Mouse (Mus musculus) olfactory bulb, adult 2 months (tissue): ENCODE measurements around the gene Gm21974. TPM values are rescaled to one million over a fixed set of nuclear protein-coding genes. Genes with fewer than 3 reads are reported as not detected.
"Not testable (repeated sequence)": the region's sequence is repeated elsewhere in the genome, so short reads cannot be mapped to it uniquely, and the experiment has no call there.

ENCODE experiments used
- H3K27ac ChIP-seq: fragments of 200-500 bp; 2 replicates; pipeline ENCODE4 v1.5.1; 2012; ENCODE audit warnings: low read depth, low read length; ENCODE audit not compliant: insufficient read depth
- H3K4me1 ChIP-seq: fragments of 200-500 bp; 2 replicates; pipeline ENCODE4 v1.6.1; 2012; ENCODE audit warnings: low read length; ENCODE audit not compliant: control insufficient read depth, insufficient read depth
- H3K4me3 ChIP-seq: fragments of 200-500 bp; 2 replicates; pipeline ENCODE4 v1.5.1; 2012; ENCODE audit warnings: mild to moderate bottlenecking, low read depth, low read length, moderate library complexity; ENCODE audit not compliant: insufficient read depth
- CTCF ChIP-seq: fragments of 200-500 bp; IDR thresholded peaks from 2 replicates; pipeline ENCODE4 v1.5.1; 2012; ENCODE audit warnings: low read depth, mild to moderate bottlenecking, low read length, moderate library complexity; ENCODE audit not compliant: insufficient read depth
- POLR2A ChIP-seq: fragments of 200-500 bp; IDR thresholded peaks from 2 replicates; pipeline ENCODE4 v1.6.1; 2012; ENCODE audit warnings: mild to moderate bottlenecking, low read depth, low read length, moderate library complexity; ENCODE audit not compliant: insufficient read depth
- WGBS: fragments of 180-500 bp; shearing (Covaris S2); methylation state at CpG from one replicate; pipeline ENCODE4 v1.1.7; 2018; 5-methylcytosine and 5-hydroxymethylcytosine counted together
- polyA plus RNA-seq: library from polyadenylated mRNA; stranded (reverse); fragments of >200 nt; gene quantifications from 2 replicates; pipeline ENCODE4 v1.2.4, GENCODE M21; 2012; ENCODE audit warnings: low replicate concordance; ENCODE audit not compliant: missing spikeins, insufficient read depth, insufficient read length

Gene Gm21974
- polyA plus RNA-seq, result not detected in 2 replicates

- Histone ChIP-seq H3K4me1 (peaks cover 6% of the 10 kb centered on the region), H3K27ac (no peak within 1 kb of the TSS), H3K4me3 (peak within 1 kb of the TSS; percentile 86)
- WGBS, result under 1% methylated on average over 26 of the region's 26 CpGs
- peak; percentile 53; the same call in 1 of the 2 replicates for TF ChIP-seq POLR2A
- TF ChIP-seq CTCF, result no peak
Observed at GRCm38 (mm10) chr7:127895442-127895841, at the start of gene Gm21974, which contains the start of gene Vkorc1. Gene Gm21974, minus strand, starts transcription at chr7:127895454. Gene Vkorc1, minus strand, starts transcription at chr7:127895617.

- Histone ChIP-seq H3K4me3 (no peak overlapping the region), H3K4me1 (0 out of 2 replicates have a peak, but pooled peaks cover 3% of the 10 kb centered on the region), H3K27ac (no peak overlapping the region)
- 18% methylated on average over 23 of the region's 23 CpGs for WGBS
- TF ChIP-seq POLR2A (no peak), CTCF (no peak)
Observed at GRCm38 (mm10) chr7:127944614-127945013, 49.4 kb upstream of the Gm21974 start.

- not testable (repeated sequence) for H3K4me3 ChIP-seq, H3K27ac ChIP-seq
- 48% methylated on average over 2 of the region's 2 CpGs for WGBS
Observed at GRCm38 (mm10) chr7:127942097-127942496, 46.8 kb upstream of the Gm21974 start.

GRCm38 (mm10) chr7:127936216-127936884 lies 41.1 kb upstream of the Gm21974 start:
- peaks cover 20% of the 10 kb centered on the region for H3K4me1 ChIP-seq
- H3K27ac ChIP-seq, result no peak overlapping the region
- WGBS, result 62% methylated on average over 18 of the region's 18 CpGs
- H3K4me3 ChIP-seq, result peak overlapping the region; percentile 73
- TF ChIP-seq CTCF, result no peak
- no peak for TF ChIP-seq POLR2A

More at GRCm38 (mm10) chr7:127942097-127942496, 46.8 kb upstream of the Gm21974 start:
- not testable (repeated sequence) for H3K4me1 ChIP-seq

GRCm38 (mm10) chr7:127935748-127936159 lies 40.5 kb upstream of the Gm21974 start:
- Histone ChIP-seq H3K4me1 (peaks cover 22% of the 10 kb centered on the region), H3K4me3 (peak overlapping the region; percentile 73), H3K27ac (peak overlapping the region; percentile 7; the same call in 1 of the 2 replicates)
- no peak; the same call in 1 of the 2 replicates for TF ChIP-seq CTCF
- TF ChIP-seq POLR2A, result no peak; the same call in 1 of the 2 replicates
- under 1% methylated on average over 38 of the region's 38 CpGs for WGBS

- TF ChIP-seq CTCF (peak; percentile 95), POLR2A (peak; percentile 70)
- 5% methylated on average over 32 of the region's 32 CpGs for WGBS
- Histone ChIP-seq H3K27ac (peak overlapping the region; percentile 7; the same call in 1 of the 2 replicates), H3K4me3 (peak overlapping the region; percentile 73), H3K4me1 (peaks cover 22% of the 10 kb centered on the region)
Observed at GRCm38 (mm10) chr7:127935028-127935722, 39.9 kb upstream of the Gm21974 start.

GRCm38 (mm10) chr7:127934075-127934474 lies 38.8 kb upstream of the Gm21974 start:
- no peak for TF ChIP-seq CTCF
- TF ChIP-seq POLR2A, result no peak
- no peak overlapping the region for H3K27ac ChIP-seq
- WGBS, result 85% methylated on average over 5 of the region's 5 CpGs
- peaks cover 22% of the 10 kb centered on the region for H3K4me1 ChIP-seq
- no peak overlapping the region for H3K4me3 ChIP-seq

GRCm38 (mm10) chr7:127932273-127933031 lies 37.2 kb upstream of the Gm21974 start:
- Histone ChIP-seq H3K4me3 (no peak overlapping the region), H3K4me1 (peaks cover 22% of the 10 kb centered on the region), H3K27ac (no peak overlapping the region)
- WGBS, result 45% methylated on average over 13 of the region's 13 CpGs
- TF ChIP-seq CTCF (no peak), POLR2A (no peak)
